Mouse (Mus musculus) lung, postnatal 25 days (tissue): Measurements from ENCODE around the gene Ccdc187.

Source experiments
- DNase-seq: peaks from one replicate; pipeline ENCODE4 v3.0.0; 2022; ENCODE audit warnings: low spot score

The Ccdc187 gene

DNA sequence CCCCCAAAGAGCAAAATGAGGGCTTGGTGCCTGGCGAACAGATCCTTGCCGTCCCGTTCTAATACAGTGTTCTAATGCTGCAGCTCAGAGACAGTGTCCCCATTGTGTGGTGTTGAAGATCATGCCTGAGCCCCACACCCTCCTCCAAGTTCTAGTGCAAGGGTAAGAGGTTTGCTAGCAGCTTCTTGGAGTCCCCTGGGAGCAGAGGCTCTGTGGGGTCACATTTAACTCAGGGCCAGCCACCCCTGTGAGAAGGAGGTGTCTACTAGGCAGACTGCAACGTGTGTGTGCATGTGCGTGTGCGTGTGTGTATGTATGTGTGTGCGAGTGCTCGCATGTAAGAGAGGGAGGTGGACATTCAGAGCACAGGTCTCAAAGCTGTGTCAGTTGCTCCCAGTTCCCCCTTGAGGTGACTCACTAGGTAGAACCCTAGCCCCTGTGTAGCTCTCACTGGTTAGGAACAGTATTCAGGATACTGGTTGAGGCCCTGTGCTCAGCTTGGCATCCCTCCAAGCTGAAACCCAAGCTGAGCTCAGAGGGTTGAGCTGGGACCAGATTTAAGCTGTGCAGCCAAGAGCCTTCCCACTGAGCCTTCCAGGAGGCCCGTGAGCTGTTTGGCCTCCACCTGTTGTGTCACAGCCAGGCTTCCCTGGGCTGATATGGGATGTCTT, 22.4 kb upstream of the Ccdc187 start:
- DNase-seq = no peak

DNA sequence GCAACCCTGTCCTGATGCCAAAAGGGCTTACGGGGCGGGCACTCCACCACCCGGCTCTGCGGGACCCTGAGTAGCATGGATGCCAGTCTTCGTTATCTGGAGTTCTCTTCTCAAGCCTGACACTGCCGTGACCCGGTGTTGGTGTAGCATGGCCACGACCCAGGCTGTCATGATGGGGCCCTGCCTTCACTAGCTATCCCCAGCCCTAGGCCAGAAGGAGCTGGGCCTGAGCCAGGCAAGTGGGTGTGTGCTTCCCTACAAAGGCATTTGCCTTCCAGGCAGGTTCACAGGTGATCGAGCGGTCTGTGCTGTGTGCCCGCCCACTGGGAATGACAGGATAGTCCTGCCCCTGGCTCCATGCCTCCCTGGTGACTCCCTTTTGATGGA, 21.6 kb upstream of the Ccdc187 start:
- peak; percentile 44 for DNase-seq

GRCm38 (mm10) chr2:26315072-26315924, 20.9 kb upstream of the Ccdc187 start, which contains the start of gene Gpsm1:
TSS of gene Gpsm1 (plus strand) at chr2:26315515.
- peak; percentile 82 for DNase-seq

- peak; percentile 76 for DNase-seq
Observed at GRCm38 (mm10) chr2:26314281-26315071, 20.1 kb upstream of the Ccdc187 start.

- no peak for DNase-seq
Observed at GRCm38 (mm10) chr2:26313394-26313793, 19.0 kb upstream of the Ccdc187 start.

DNA sequence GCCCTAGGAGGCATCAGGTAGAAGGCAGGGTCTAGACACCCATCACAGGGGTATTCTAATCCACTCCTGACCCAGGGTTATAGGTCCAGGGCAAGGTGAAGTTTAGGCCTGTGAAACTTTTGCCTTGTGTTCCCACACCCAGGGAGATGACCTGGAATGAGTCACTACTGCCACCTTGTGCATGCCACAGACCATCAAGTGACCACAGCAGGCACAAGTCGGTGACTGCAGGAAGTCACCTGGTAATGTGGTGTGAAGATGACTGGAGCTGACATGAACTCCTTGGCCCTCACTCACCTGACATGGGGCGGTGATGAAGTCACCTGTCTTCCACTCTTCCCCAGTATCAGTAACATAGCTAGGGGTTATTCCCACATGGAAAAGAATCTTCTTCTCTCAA, 18.5 kb upstream of the Ccdc187 start:
- no peak for DNase-seq

DNA sequence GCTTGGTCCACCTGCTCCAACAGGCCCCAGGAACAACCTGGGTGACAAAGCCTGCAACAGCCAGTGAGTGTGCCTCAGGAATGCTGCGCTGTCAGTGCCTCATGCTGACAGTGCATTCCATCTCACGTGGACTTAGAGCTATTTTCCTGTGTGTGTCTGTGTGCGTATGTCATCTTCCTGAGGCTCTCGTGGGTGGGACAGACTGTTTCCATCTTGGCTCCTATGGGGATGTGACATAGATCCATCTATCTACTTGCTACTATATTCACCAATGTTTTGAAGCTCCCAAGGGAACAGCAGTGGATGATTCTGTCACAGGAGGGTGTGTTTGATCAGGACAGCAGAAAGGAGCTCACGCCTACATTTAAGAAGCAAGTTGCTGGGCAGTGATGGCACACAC, 17.6 kb upstream of the Ccdc187 start:
- no peak for DNase-seq

GRCm38 (mm10) chr2:26309739-26310138, 15.4 kb upstream of the Ccdc187 start:
- peak; percentile 44 for DNase-seq

DNA sequence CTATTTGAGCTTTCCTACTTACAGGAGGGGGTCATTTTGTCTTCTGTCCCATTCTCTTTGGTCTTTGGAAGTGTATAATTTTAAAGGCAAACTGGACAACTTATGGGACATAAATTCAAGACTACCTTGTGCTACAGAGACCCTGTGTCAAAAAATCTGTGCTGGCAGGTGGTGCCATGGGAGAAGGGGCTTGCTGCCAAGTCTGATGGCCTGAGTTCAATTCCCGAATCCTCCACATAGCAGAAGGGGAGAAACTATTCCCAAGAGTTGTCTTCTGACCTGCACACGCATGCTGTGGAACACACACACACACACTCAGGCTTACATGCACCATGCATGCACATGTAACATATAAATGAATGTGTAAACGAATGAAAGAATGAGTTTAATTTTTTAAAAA, 12.3 kb upstream of the Ccdc187 start:
- DNase-seq = no peak

DNA sequence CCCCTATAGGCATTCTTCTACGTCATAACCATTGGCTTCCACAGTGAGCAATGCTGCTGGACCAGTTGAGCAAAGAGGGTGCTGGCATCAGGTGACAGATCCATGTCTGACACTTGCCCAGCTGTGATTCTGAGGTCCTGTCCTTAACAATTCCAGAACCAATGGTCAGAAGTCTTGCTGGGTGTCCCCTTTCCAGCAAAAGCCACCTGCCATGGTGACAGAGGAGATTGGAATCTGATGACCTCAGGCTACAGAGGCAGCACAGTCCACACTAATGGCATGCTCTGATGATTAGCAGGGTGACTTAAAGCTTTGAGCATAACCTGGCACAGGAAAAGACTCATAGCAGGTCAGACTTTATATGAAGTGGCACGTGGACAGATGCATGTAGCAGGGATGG, 11.2 kb upstream of the Ccdc187 start:
- DNase-seq = no peak

GRCm38 (mm10) chr2:26304711-26305110, 10.4 kb upstream of the Ccdc187 start:
- DNase-seq = no peak

DNA sequence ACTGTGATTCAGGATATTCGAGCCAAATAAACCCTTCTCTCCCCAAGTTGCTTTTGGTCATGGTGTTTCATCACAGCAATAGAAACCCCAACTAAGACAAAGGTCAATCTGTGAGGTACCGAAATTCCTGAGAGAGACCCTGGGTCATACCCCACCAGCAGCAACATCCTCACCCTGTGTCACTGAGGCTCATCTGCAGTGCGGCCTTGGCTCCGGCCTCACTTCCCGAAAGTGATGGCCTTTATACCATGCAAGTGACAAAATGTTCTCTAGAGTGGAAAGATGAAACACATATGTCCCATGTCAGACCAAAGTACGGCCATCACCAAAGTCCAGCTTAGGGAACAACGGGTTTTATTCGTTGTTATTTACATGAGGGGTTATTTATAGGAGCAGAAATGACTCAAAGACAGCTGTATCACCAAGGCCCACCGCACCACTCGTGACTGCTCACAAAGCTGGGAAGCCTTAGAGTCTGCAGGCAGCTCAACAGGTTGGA, 7.7 kb upstream of the Ccdc187 start:
- DNase-seq = no peak

DNA sequence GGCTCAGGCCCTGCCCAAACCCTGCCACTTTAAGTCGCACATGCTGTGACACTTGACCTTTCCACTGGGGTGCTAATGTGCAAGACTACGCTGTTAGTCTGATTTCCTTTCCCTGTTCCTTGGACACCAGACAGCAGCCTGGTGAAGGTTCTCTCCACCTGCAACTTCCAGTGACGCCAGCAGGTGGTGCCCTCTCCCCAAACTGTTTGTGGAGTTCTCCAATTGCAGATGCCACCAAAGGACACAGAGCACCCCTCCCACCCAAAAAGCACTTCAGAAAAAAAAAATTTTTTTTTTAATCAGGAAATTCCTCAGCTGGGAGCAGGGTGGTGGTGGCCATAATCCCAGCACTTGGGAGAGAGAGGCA, 6.4 kb upstream of the Ccdc187 start:
- DNase-seq = peak; percentile 91

DNA sequence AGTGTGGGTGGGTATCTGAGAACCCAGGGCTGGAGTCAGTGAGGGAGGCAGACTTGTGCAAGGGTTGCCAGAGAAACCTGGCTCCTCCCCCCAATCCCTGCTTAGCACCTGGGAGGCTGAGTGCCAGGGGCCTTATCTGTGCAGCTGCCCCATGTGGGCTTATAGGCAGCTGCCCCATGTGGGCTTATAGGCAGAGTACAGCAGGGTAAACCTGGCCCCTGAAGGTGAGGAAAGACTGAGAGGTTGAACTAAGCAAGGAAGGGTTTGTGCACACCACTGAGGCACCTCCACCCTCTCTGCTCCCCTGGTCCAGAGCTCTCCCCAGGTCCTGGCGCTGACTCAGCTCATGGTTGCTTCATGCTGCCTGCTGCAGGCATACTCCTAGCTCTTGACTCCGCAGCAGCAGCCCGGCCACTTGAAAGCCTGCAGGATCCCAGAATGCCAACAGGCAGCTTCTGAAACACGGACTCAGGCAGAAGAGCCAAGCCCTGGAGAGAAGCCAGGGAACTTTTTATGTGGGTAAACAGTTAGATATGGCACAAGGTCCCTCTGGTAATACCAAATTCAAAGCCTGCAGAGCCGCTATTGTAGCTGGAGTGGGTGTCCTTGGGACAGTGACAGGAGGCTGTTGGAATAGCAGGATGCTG, 5.9 kb upstream of the Ccdc187 start:
- no peak for DNase-seq

- DNase-seq = no peak
Observed at GRCm38 (mm10) chr2:26299336-26299735, 5.0 kb upstream of the Ccdc187 start.

DNA sequence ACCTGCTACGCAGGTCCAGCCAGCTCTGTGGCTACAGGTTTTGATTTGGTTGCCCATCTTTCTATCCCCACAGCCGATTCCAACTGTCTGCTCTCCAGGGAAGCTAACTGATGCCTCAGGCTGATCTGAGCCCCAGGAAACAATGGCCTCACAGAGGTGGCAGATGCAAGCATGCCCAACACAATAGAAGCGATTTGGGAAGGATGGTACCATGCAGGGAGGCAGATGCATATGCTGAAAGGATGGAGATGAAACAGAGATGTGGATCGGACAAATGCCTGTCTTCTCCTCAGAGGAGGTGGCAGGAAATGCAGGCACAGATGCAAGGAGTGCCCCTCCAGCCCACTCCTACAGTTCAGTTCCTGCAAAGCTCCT, 4.5 kb upstream of the Ccdc187 start:
- DNase-seq = no peak

DNA sequence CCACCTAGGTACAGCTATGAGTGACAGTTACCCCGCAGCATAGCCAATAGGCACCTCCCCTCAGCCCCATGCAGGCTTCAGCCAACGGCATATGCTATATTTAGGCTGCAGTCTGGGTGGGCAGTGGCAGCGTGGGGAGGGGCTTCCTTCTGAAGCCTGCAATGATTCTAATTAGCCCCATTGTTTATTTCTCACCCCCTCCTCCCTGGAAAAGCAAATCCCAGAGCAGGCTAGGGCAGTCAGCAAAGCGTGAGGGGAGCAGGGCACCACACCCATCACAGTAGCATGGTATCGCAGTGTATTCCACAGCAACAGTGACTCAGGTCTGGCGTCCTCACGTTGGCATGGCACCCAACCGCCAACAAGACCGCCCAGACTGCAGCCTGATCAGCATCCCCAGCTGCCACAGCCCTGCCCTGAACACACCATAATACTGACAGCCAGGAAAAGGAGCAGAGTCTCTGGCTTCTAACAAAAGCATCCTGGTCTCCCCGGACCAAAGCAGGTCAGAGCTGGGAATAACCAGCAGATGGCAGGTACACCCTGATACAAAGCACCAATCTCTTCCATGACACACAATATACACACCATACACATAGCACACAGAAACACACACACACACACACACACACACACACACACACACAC, 4.0 kb upstream of the Ccdc187 start:
- DNase-seq = no peak

GRCm38 (mm10) chr2:26296606-26297195, 2.3 kb upstream of the Ccdc187 start:
- DNase-seq = no peak

GRCm38 (mm10) chr2:26290133-26290532, 4.2 kb downstream of the Ccdc187 start:
- no peak for DNase-seq

GRCm38 (mm10) chr2:26286391-26286790, 8.0 kb downstream of the Ccdc187 start:
- no peak for DNase-seq

GRCm38 (mm10) chr2:26285804-26286203, 8.6 kb downstream of the Ccdc187 start:
- DNase-seq = no peak
